Mouse (Mus musculus) hindbrain, postnatal 0 days (tissue): ENCODE results near the gene Usp35. TPM values are rescaled to one million over a fixed set of nuclear protein-coding genes. Genes with fewer than 3 reads are reported as not detected.

Experiments
- ATAC-seq: fragments of 200-750 bp; cut with Nextera tagmentation; 2 replicates; pipeline ENCODE4 v1.8.0; 2017; ENCODE audit warnings: mild to moderate bottlenecking, moderate TSS enrichment, moderate library complexity
- DNase-seq: peaks from one replicate; pipeline ENCODE4 v3.0.0-alpha.2; 2015; ENCODE audit warnings: low spot score
- H3K27ac ChIP-seq: fragments of 300-500 bp; sonication (generic); 2 replicates; pipeline ENCODE4 v1.5.1; 2014; ENCODE audit warnings: mild to moderate bottlenecking
- H3K27me3 ChIP-seq: fragments of 300-500 bp; sonication (generic); 2 replicates; pipeline ENCODE4 v1.6.1; 2014; ENCODE audit warnings: low read length, mixed read lengths; ENCODE audit not compliant: insufficient read depth
- H3K36me3 ChIP-seq: fragments of 300-500 bp; sonication (generic); 2 replicates; pipeline ENCODE4 v1.6.1; 2014; ENCODE audit warnings: low read length, mixed read lengths; ENCODE audit not compliant: insufficient read depth
- H3K4me1 ChIP-seq: fragments of 300-500 bp; sonication (generic); 2 replicates; pipeline ENCODE4 v1.6.1; 2014; ENCODE audit warnings: antibody characterized with exemption, low read length, mixed read lengths; ENCODE audit not compliant: insufficient read depth
- H3K4me2 ChIP-seq: fragments of 300-500 bp; sonication (generic); 2 replicates; pipeline ENCODE4 v1.6.1; 2014; ENCODE audit warnings: low read depth, mild to moderate bottlenecking, low read length, moderate library complexity, mixed read lengths
- H3K4me3 ChIP-seq: fragments of 300-500 bp; sonication (generic); 2 replicates; pipeline ENCODE4 v1.5.1; 2014; ENCODE audit warnings: low read length
- H3K9ac ChIP-seq: fragments of 300-500 bp; sonication (generic); replicated peaks from 2 replicates; pipeline ENCODE4 v1.6.1; 2014; ENCODE audit warnings: mild to moderate bottlenecking, low read length, moderate library complexity, mixed read lengths
- H3K9me3 ChIP-seq: fragments of 300-500 bp; sonication (generic); 2 replicates; pipeline ENCODE4 v1.6.1; 2016; ENCODE audit warnings: low read length, mixed read lengths
- CTCF ChIP-seq: IDR thresholded peaks from 2 replicates; pipeline ENCODE4 v1.5.1; 2016; ENCODE audit warnings: antibody characterized with exemption, control low read depth, low read depth
- WGBS: fragments of 180-500 bp; shearing (Covaris S2); extraction: QIAGEN DNeasy Blood & Tissue Kit; methylation state at CpG from one replicate; pipeline ENCODE4 v1.1.7; 2014; 5-methylcytosine and 5-hydroxymethylcytosine counted together
- polyA plus RNA-seq: library from polyadenylated mRNA; unstranded; fragments of >200 nt; fragmentation: Nextera tagmentation; extraction: Ambion mirVana; gene quantifications from 2 replicates; pipeline ENCODE4 v1.2.1, GENCODE M21; 2015
- total RNA-seq: library from RNA; depleted of rRNA; stranded (reverse); fragments of >200 nt; gene quantifications from 2 replicates; pipeline ENCODE4 v1.2.3, GENCODE M21; 2014

Usp35 gene
- total and polyA plus RNA-seq, 2 experiments from 2014 or later, result 2.4 to 14.2 TPM

DNA sequence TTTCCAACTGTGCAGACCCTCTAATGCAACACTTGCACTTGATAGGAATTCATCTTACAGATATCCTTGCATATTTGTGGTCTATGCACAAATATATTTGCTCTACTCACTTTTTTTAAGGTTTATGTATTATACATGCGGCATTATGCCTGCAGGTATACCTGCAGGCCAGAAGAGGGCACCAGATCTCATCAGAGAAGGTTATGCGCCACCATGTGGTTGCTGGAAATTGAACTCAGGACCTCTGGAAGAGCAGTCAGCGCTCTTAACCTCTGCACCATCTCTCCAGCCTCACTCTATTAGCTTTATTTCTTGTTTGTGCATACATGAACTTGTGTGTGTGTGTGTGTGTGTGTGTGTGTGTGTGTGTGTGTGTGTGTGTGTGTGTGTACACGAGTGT lies 29.6 kb upstream of the Usp35 start:
- Histone ChIP-seq H3K4me3 (no peak overlapping the region), H3K27me3 (no peaks in the 10 kb centered on the region), H3K9ac (no peak overlapping the region), H3K4me1 (no peaks in the 10 kb centered on the region), H3K27ac (no peak overlapping the region), H3K36me3 (no peaks in the 10 kb centered on the region), H3K9me3 (no peaks in the 10 kb centered on the region), H3K4me2 (no peak overlapping the region)
- ATAC-seq, result no peak
- WGBS, result 35% methylated on average over 4 of the region's 4 CpGs
- peak; percentile 73 for DNase-seq
- TF ChIP-seq CTCF, result peak; percentile 80

DNA sequence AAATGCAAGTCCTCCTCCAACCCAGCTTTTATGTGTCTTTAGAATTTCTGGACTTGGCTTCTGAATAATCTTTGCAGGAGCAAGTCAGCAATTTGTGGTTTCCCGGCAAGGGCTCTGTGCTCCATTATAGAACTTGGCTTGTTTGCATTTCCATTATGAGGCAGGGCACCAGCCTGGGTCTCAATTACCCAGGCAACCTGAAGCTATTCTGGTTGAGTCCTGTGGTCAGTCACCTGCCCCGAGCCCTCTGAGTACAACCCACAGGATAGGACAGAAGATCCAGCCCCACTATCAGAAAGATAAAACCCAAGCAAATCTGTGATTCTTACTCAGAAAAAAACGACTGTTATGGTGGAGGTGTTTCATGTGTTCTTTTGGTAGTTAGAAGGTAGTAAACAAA lies 29.1 kb upstream of the Usp35 start:
- Histone ChIP-seq H3K4me2 (no peak overlapping the region), H3K36me3 (no peaks in the 10 kb centered on the region), H3K9me3 (no peaks in the 10 kb centered on the region), H3K9ac (no peak overlapping the region), H3K27ac (no peak overlapping the region), H3K4me3 (no peak overlapping the region), H3K27me3 (no peaks in the 10 kb centered on the region), H3K4me1 (no peaks in the 10 kb centered on the region)
- DNase-seq, result no peak
- no peak for ATAC-seq
- no peak for TF ChIP-seq CTCF
- WGBS, result 43% methylated on average over 3 of the region's 3 CpGs

DNA sequence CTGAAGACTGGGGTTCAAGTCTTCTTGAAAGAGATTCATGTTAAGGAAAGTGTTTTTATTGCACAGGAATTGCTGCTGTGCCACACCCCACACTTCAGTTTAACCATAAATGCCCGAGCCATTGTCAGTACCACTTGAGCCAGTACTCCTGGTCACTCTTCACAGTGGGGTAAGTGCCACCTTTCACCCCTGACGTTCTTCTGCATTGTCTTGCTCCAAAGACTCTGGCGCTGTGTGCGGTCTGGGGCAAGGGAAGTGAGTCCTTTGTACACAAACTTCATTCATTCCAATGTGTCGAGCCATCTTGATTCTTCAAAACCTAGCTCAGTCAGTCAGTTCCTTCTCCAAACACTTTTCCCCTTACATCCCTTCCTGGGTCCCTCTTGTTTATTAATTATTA lies 28.3 kb upstream of the Usp35 start:
- TF ChIP-seq CTCF, result no peak
- Histone ChIP-seq H3K27ac (no peak overlapping the region), H3K4me3 (no peak overlapping the region), H3K36me3 (no peaks in the 10 kb centered on the region), H3K9ac (no peak overlapping the region), H3K4me2 (no peak overlapping the region), H3K9me3 (no peaks in the 10 kb centered on the region), H3K4me1 (no peaks in the 10 kb centered on the region), H3K27me3 (no peaks in the 10 kb centered on the region)
- ATAC-seq, result no peak
- no peak for DNase-seq
- 56% methylated on average over 5 of the region's 5 CpGs for WGBS

DNA sequence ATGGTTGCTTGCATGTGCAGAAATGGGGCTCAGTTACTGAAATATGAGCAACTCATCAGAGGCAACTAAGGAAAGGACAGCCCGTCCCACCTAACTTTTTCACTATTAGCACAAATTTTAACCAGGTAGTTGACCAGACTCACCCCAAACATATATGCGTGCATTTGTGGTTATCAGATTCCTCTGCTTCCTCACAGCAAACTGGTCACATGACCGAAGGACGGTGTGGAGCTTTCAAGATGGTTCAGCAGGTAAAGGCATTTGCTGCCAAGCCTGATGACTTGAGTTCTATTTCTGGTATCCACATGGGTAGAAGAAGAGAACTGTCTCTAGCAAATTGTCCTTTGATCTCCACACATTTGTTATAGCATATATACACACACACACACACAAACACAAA lies 26.5 kb upstream of the Usp35 start:
- WGBS, result 96% methylated on average over 4 of the region's 4 CpGs
- no peak for TF ChIP-seq CTCF
- H3K4me2 ChIP-seq, result no peak overlapping the region
- ATAC-seq (no peak), DNase-seq (no peak)
- H3K4me3 ChIP-seq, result no peak overlapping the region
- H3K36me3 ChIP-seq, result no peaks in the 10 kb centered on the region
- no peaks in the 10 kb centered on the region for H3K9me3 ChIP-seq
- H3K27ac ChIP-seq, result no peak overlapping the region
- H3K4me1 ChIP-seq, result no peaks in the 10 kb centered on the region
- no peaks in the 10 kb centered on the region for H3K27me3 ChIP-seq
- H3K9ac ChIP-seq, result no peak overlapping the region

DNA sequence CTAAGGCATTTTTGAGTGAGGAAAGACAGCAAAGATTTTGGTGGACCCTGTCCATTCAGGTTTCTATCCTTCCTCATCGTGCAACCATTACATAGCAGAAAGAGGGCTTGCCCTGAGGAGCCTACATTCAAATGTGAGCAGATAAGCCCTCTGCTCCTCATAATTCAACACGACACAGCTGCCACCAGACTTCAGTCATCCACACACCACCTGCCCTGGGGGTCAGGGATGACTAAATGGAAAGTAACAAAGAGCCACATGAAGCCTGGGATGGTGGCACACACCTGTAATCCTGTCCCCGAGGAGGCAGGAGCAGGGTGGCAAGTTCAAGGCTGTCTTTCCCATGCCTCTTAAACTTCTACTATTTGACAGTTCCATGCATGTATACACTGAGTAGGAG lies 26.0 kb upstream of the Usp35 start:
- TF ChIP-seq CTCF, result no peak
- no peak for ATAC-seq
- DNase-seq, result no peak

DNA sequence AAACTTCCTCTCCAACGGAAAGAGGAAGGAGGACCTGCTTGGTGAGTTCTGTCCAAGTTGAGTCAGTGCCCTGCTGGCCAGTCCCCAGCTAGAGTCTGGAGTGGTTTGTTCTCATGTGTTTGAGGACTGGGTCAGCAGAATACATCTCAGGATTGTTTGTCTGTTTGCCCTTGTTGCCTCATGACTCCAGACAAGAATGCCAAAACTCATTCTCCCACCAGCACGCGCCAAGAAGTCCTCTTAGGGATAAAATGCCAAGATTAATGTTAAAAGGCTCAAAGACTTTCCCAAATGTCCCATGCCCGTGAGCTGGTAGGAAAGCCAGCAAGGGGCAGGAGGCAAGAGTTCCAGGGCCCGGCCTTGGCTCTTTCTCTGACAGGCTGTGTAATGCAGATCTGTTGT lies 25.1 kb upstream of the Usp35 start:
- no peak overlapping the region for H3K4me2 ChIP-seq
- no peaks in the 10 kb centered on the region for H3K9me3 ChIP-seq
- no peaks in the 10 kb centered on the region for H3K36me3 ChIP-seq
- no peaks in the 10 kb centered on the region for H3K27me3 ChIP-seq
- TF ChIP-seq CTCF, result no peak
- H3K4me3 ChIP-seq, result no peak overlapping the region
- H3K4me1 ChIP-seq, result no peaks in the 10 kb centered on the region
- no peak overlapping the region for H3K9ac ChIP-seq
- whole genome bisulfite sequencing, result 54% methylated on average over 5 of the region's 5 CpGs
- peak overlapping the region; percentile 42; the same call in 1 of the 2 replicates for H3K27ac ChIP-seq
- peak; percentile 59; the same call in 1 of the 2 replicates for ATAC-seq
- peak; percentile 42 for DNase-seq

More for the DNA sequence above, 26.0 kb upstream of the Usp35 start:
- Histone ChIP-seq H3K4me1 (no peaks in the 10 kb centered on the region), H3K4me2 (no peak overlapping the region), H3K4me3 (no peak overlapping the region), H3K9me3 (no peaks in the 10 kb centered on the region), H3K36me3 (no peaks in the 10 kb centered on the region), H3K27ac (no peak overlapping the region), H3K27me3 (no peaks in the 10 kb centered on the region), H3K9ac (no peak overlapping the region)
- WGBS, result 84% methylated on average over 3 of the region's 3 CpGs

DNA sequence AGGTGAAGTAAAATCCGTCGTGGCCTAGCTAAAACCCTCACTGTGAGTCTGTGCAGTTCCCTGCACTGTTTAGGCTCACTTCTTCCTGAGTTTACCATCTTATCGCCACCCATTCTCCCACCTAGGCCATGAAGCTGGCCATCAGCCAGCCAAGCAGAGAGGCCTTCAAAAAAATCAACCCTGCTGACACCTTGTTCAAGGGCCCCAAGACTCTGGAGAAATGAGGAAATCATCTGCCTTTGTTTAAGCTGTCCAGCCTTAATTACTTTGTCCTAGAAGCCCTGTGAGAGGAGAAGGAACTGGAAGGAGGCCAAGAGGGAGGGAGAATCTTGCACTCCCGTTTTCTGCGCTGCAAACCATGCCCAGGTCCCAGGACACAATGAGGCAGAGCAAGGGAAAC lies 24.4 kb upstream of the Usp35 start:
- no peak for ATAC-seq
- H3K27ac ChIP-seq, result peak overlapping the region; percentile 9; the same call in 1 of the 2 replicates
- no peak overlapping the region for H3K9ac ChIP-seq
- no peak for DNase-seq
- no peaks in the 10 kb centered on the region for H3K9me3 ChIP-seq
- 60% methylated on average over 5 of the region's 5 CpGs for WGBS
- H3K4me1 ChIP-seq, result 0 out of 2 replicates have a peak, but pooled peaks cover 5% of the 10 kb centered on the region
- no peak overlapping the region for H3K4me3 ChIP-seq
- no peaks in the 10 kb centered on the region for H3K27me3 ChIP-seq
- no peak overlapping the region for H3K4me2 ChIP-seq
- no peak for TF ChIP-seq CTCF
- H3K36me3 ChIP-seq, result no peaks in the 10 kb centered on the region
